Mouse (Mus musculus): Measurements from ENCODE around the gene Enpp3. TPM values are rescaled to one million over a fixed set of nuclear protein-coding genes. Genes with fewer than 3 reads are reported as not detected.

Gene Enpp3
- polyA plus RNA-seq, 1 experiment from 2014 or later: 2.9 TPM

- 82% methylated on average over 7 of the region's 7 CpGs for WGBS
- no peak for ATAC-seq
- no peak overlapping the region for H3K4me3 ChIP-seq (replicated peaks; ENCODE audit: low read length)
- H3K4me2 ChIP-seq (ENCODE audit: low read length): no peak overlapping the region
- H3K27me3 ChIP-seq (replicated peaks; ENCODE audit: control insufficient read depth, insufficient read depth, low read length): no peaks in the 10 kb centered on the region
- no peaks in the 10 kb centered on the region for H3K4me1 ChIP-seq (replicated peaks; ENCODE audit: control insufficient read depth, insufficient read depth, low read length)
- no peak overlapping the region for H3K9ac ChIP-seq (replicated peaks; ENCODE audit: low read depth, low read length)
- no peaks in the 10 kb centered on the region for H3K36me3 ChIP-seq (ENCODE audit: control insufficient read depth, insufficient read depth)
- no peaks in the 10 kb centered on the region for H3K9me3 ChIP-seq (ENCODE audit: control insufficient read depth, low read length)
- no peak overlapping the region for H3K27ac ChIP-seq (ENCODE audit: low read length)
These were observed 17.1 kb downstream of the Enpp3 start for GRCm38 (mm10) chr10:24825456-24826081.

GRCm38 (mm10) chr10:24824621-24825020 is 18.0 kb downstream of the Enpp3 start:
- WGBS: 68% methylated on average over 8 of the region's 8 CpGs
- Histone ChIP-seq H3K4me3 (replicated peaks; ENCODE audit: low read length) (no peak overlapping the region), H3K4me2 (ENCODE audit: low read length) (no peak overlapping the region), H3K27ac (ENCODE audit: low read length) (no peak overlapping the region), H3K4me1 (replicated peaks; ENCODE audit: control insufficient read depth, insufficient read depth, low read length) (no peaks in the 10 kb centered on the region), H3K36me3 (ENCODE audit: control insufficient read depth, insufficient read depth) (no peaks in the 10 kb centered on the region), H3K9me3 (ENCODE audit: control insufficient read depth, low read length) (no peaks in the 10 kb centered on the region), H3K9ac (replicated peaks; ENCODE audit: low read depth, low read length) (no peak overlapping the region), H3K27me3 (replicated peaks; ENCODE audit: control insufficient read depth, insufficient read depth, low read length) (no peaks in the 10 kb centered on the region)
- no peak for ATAC-seq

- no peaks in the 10 kb centered on the region for H3K9me3 ChIP-seq (ENCODE audit: control insufficient read depth, low read length)
- ATAC-seq: no peak
- 86% methylated on average over 16 of the region's 16 CpGs for WGBS
- H3K9ac ChIP-seq (replicated peaks; ENCODE audit: low read depth, low read length): no peak overlapping the region
- no peaks in the 10 kb centered on the region for H3K36me3 ChIP-seq (ENCODE audit: control insufficient read depth, insufficient read depth)
- H3K4me1 ChIP-seq (replicated peaks; ENCODE audit: control insufficient read depth, insufficient read depth, low read length): no peaks in the 10 kb centered on the region
- H3K4me3 ChIP-seq (replicated peaks; ENCODE audit: low read length): no peak overlapping the region
- no peak overlapping the region for H3K4me2 ChIP-seq (ENCODE audit: low read length)
- H3K27me3 ChIP-seq (replicated peaks; ENCODE audit: control insufficient read depth, insufficient read depth, low read length): no peaks in the 10 kb centered on the region
- H3K27ac ChIP-seq (ENCODE audit: low read length): no peak overlapping the region
These were observed 18.7 kb downstream of the Enpp3 start for GRCm38 (mm10) chr10:24823697-24824535.

- Histone ChIP-seq H3K27me3 (replicated peaks; ENCODE audit: control insufficient read depth, insufficient read depth, low read length) (no peaks in the 10 kb centered on the region), H3K36me3 (ENCODE audit: control insufficient read depth, insufficient read depth) (no peaks in the 10 kb centered on the region), H3K9me3 (ENCODE audit: control insufficient read depth, low read length) (no peaks in the 10 kb centered on the region), H3K9ac (replicated peaks; ENCODE audit: low read depth, low read length) (no peak overlapping the region), H3K4me3 (replicated peaks; ENCODE audit: low read length) (no peak overlapping the region), H3K27ac (ENCODE audit: low read length) (no peak overlapping the region), H3K4me1 (replicated peaks; ENCODE audit: control insufficient read depth, insufficient read depth, low read length) (no peaks in the 10 kb centered on the region), H3K4me2 (ENCODE audit: low read length) (no peak overlapping the region)
- ATAC-seq: no peak
- 51% methylated on average over 1 of the region's 1 CpGs for WGBS
These were observed 19.4 kb downstream of the Enpp3 start for GRCm38 (mm10) chr10:24823265-24823664.

- Histone ChIP-seq H3K4me1 (replicated peaks; ENCODE audit: control insufficient read depth, insufficient read depth, low read length) (no peaks in the 10 kb centered on the region), H3K9me3 (ENCODE audit: control insufficient read depth, low read length) (no peaks in the 10 kb centered on the region), H3K4me3 (replicated peaks; ENCODE audit: low read length) (no peak overlapping the region), H3K9ac (replicated peaks; ENCODE audit: low read depth, low read length) (no peak overlapping the region), H3K27ac (ENCODE audit: low read length) (no peak overlapping the region), H3K36me3 (ENCODE audit: control insufficient read depth, insufficient read depth) (no peaks in the 10 kb centered on the region), H3K27me3 (replicated peaks; ENCODE audit: control insufficient read depth, insufficient read depth, low read length) (no peaks in the 10 kb centered on the region), H3K4me2 (ENCODE audit: low read length) (no peak overlapping the region)
- no peak for ATAC-seq
- 68% methylated on average over 1 of the region's 1 CpGs for WGBS
These were observed 19.8 kb downstream of the Enpp3 start for GRCm38 (mm10) chr10:24822842-24823241.

- Histone ChIP-seq H3K9ac (replicated peaks; ENCODE audit: low read depth, low read length) (no peak overlapping the region), H3K9me3 (ENCODE audit: control insufficient read depth, low read length) (no peaks in the 10 kb centered on the region), H3K4me2 (ENCODE audit: low read length) (no peak overlapping the region), H3K4me3 (replicated peaks; ENCODE audit: low read length) (no peak overlapping the region), H3K27me3 (replicated peaks; ENCODE audit: control insufficient read depth, insufficient read depth, low read length) (no peaks in the 10 kb centered on the region), H3K4me1 (replicated peaks; ENCODE audit: control insufficient read depth, insufficient read depth, low read length) (no peaks in the 10 kb centered on the region), H3K36me3 (ENCODE audit: control insufficient read depth, insufficient read depth) (no peaks in the 10 kb centered on the region), H3K27ac (ENCODE audit: low read length) (no peak overlapping the region)
- ATAC-seq: no peak
- WGBS: 84% methylated on average over 4 of the region's 4 CpGs
These were observed 20.5 kb downstream of the Enpp3 start for GRCm38 (mm10) chr10:24821990-24822676.

- H3K4me2 ChIP-seq (ENCODE audit: low read length): no peak overlapping the region
- no peak for ATAC-seq
- no peak overlapping the region for H3K27ac ChIP-seq (ENCODE audit: low read length)
- no peaks in the 10 kb centered on the region for H3K4me1 ChIP-seq (replicated peaks; ENCODE audit: control insufficient read depth, insufficient read depth, low read length)
- H3K4me3 ChIP-seq (replicated peaks; ENCODE audit: low read length): no peak overlapping the region
- WGBS: 51% methylated on average over 3 of the region's 3 CpGs
- H3K9ac ChIP-seq (replicated peaks; ENCODE audit: low read depth, low read length): no peak overlapping the region
- no peaks in the 10 kb centered on the region for H3K36me3 ChIP-seq (ENCODE audit: control insufficient read depth, insufficient read depth)
- no peaks in the 10 kb centered on the region for H3K9me3 ChIP-seq (ENCODE audit: control insufficient read depth, low read length)
- no peaks in the 10 kb centered on the region for H3K27me3 ChIP-seq (replicated peaks; ENCODE audit: control insufficient read depth, insufficient read depth, low read length)
These were observed 23.1 kb downstream of the Enpp3 start for GRCm38 (mm10) chr10:24819526-24819925.

- Histone ChIP-seq H3K27ac (ENCODE audit: low read length) (no peak overlapping the region), H3K36me3 (ENCODE audit: control insufficient read depth, insufficient read depth) (no peaks in the 10 kb centered on the region), H3K9ac (replicated peaks; ENCODE audit: low read depth, low read length) (no peak overlapping the region), H3K4me2 (ENCODE audit: low read length) (no peak overlapping the region), H3K27me3 (replicated peaks; ENCODE audit: control insufficient read depth, insufficient read depth, low read length) (no peaks in the 10 kb centered on the region), H3K4me1 (replicated peaks; ENCODE audit: control insufficient read depth, insufficient read depth, low read length) (no peaks in the 10 kb centered on the region), H3K4me3 (replicated peaks; ENCODE audit: low read length) (no peak overlapping the region), H3K9me3 (ENCODE audit: control insufficient read depth, low read length) (no peaks in the 10 kb centered on the region)
- no peak for ATAC-seq
- 65% methylated on average over 10 of the region's 10 CpGs for WGBS
These were observed 32.0 kb downstream of the Enpp3 start for GRCm38 (mm10) chr10:24810639-24811038.

- ATAC-seq: no peak
- H3K4me3 ChIP-seq (replicated peaks; ENCODE audit: low read length): no peak overlapping the region
- H3K4me1 ChIP-seq (replicated peaks; ENCODE audit: control insufficient read depth, insufficient read depth, low read length): no peaks in the 10 kb centered on the region
- H3K27ac ChIP-seq (ENCODE audit: low read length): no peak overlapping the region
- H3K4me2 ChIP-seq (ENCODE audit: low read length): no peak overlapping the region
- WGBS: 96% methylated on average over 5 of the region's 5 CpGs
- no peaks in the 10 kb centered on the region for H3K36me3 ChIP-seq (ENCODE audit: control insufficient read depth, insufficient read depth)
- H3K27me3 ChIP-seq (replicated peaks; ENCODE audit: control insufficient read depth, insufficient read depth, low read length): no peaks in the 10 kb centered on the region
- no peaks in the 10 kb centered on the region for H3K9me3 ChIP-seq (ENCODE audit: control insufficient read depth, low read length)
- H3K9ac ChIP-seq (replicated peaks; ENCODE audit: low read depth, low read length): no peak overlapping the region
These were observed 35.9 kb downstream of the Enpp3 start for GRCm38 (mm10) chr10:24806756-24807155.

Data from forebrain, embryonic 16.5 days (tissue).